Mouse (Mus musculus) olfactory bulb, adult 2 months (tissue): ENCODE data around the gene Ric8b.

Experiments used
- CTCF ChIP-seq: fragments of 200-500 bp; IDR thresholded peaks from 2 replicates; pipeline ENCODE4 v1.5.1; 2012; ENCODE audit warnings: low read depth, mild to moderate bottlenecking, low read length, moderate library complexity; ENCODE audit not compliant: insufficient read depth
- POLR2A ChIP-seq: fragments of 200-500 bp; IDR thresholded peaks from 2 replicates; pipeline ENCODE4 v1.6.1; 2012; ENCODE audit warnings: mild to moderate bottlenecking, low read depth, low read length, moderate library complexity; ENCODE audit not compliant: insufficient read depth

- TF ChIP-seq CTCF (no peak), POLR2A (no peak)
Observed at GRCm38 (mm10) chr10:84954236-84954635, 36.8 kb downstream of the Ric8b start.
